ENCODE assay signal across 8 mouse cellular contexts in the genomic region with DNA sequence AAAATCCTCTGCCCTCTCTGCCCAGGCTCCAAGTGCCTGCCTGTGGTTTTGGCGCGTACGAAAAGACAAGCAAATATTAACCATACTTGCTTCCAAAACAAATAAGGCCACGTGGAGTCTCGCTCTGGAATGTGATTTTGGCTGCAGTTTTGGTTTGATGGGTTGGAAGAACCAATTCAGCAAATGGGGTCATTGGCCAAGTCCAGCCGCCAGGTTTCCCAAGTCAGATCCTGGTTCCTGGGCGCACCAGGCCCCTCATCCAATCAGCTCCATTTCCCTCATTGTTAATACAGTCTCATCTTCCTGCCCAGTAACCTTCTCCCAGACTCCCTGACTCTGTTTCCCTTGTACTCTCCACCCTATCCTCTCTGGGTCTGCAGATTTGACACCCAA. TPM values are rescaled to one million over a fixed set of nuclear protein-coding genes. Genes with fewer than 3 reads are reported as not detected.
DNase-seq lines count a peak whose midpoint lies in the region; ATAC-seq and TF ChIP-seq lines count a peak whose summit lies in the region.

No protein-coding gene starts in this region.

- no peaks in the 10 kb centered on the region for H3K36me3 ChIP-seq in thymus, adult 2 months (ENCODE audit: control insufficient read depth, insufficient read depth, low read length)
- H3K36me3 ChIP-seq in embryonic facial prominence, embryonic 11.5 days (replicated peaks; ENCODE audit: control insufficient read depth, insufficient read depth, low read depth, low read length): no peaks in the 10 kb centered on the region
- no peaks in the 10 kb centered on the region for H3K36me3 ChIP-seq in hindbrain, embryonic 12.5 days
- no peaks in the 10 kb centered on the region for H3K36me3 ChIP-seq in liver, embryonic 11.5 days (ENCODE audit: control insufficient read depth, insufficient read depth, low read length)
- no peaks in the 10 kb centered on the region for H3K36me3 ChIP-seq in neural tube, embryonic 13.5 days

- H3K27me3 ChIP-seq in thymus, adult 2 months (ENCODE audit: control insufficient read depth, insufficient read depth, low read length): no peaks in the 10 kb centered on the region
- H3K27me3 ChIP-seq in embryonic facial prominence, embryonic 11.5 days (ENCODE audit: control insufficient read depth, insufficient read depth, low read length): no peaks in the 10 kb centered on the region
- H3K27me3 ChIP-seq in hindbrain, embryonic 12.5 days: no peaks in the 10 kb centered on the region
- H3K27me3 ChIP-seq in liver, embryonic 11.5 days (replicated peaks; ENCODE audit: control insufficient read depth, insufficient read depth, low read length): no peaks in the 10 kb centered on the region
- no peaks in the 10 kb centered on the region for H3K27me3 ChIP-seq in neural tube, embryonic 13.5 days

- H3K4me2 ChIP-seq in embryonic facial prominence, embryonic 11.5 days (ENCODE audit: low read depth, low read length): peak overlapping the region; percentile 79
- peak overlapping the region; percentile 86 for H3K4me2 ChIP-seq in hindbrain, embryonic 12.5 days (replicated peaks)
- peak overlapping the region; percentile 81 for H3K4me2 ChIP-seq in liver, embryonic 11.5 days
- peak overlapping the region; percentile 87 for H3K4me2 ChIP-seq in neural tube, embryonic 13.5 days

- H3K9me3 ChIP-seq in embryonic facial prominence, embryonic 11.5 days (replicated peaks; ENCODE audit: control insufficient read depth, low read length): no peaks in the 10 kb centered on the region
- H3K9me3 ChIP-seq in hindbrain, embryonic 12.5 days (replicated peaks): no peaks in the 10 kb centered on the region
- no peaks in the 10 kb centered on the region for H3K9me3 ChIP-seq in liver, embryonic 11.5 days (ENCODE audit: control insufficient read depth, low read length)
- no peaks in the 10 kb centered on the region for H3K9me3 ChIP-seq in neural tube, embryonic 13.5 days

- no peak overlapping the region for H3K27ac ChIP-seq in thymus, adult 2 months (ENCODE audit: control insufficient read depth, insufficient read depth, low read length)
- no peak overlapping the region for H3K27ac ChIP-seq in embryonic facial prominence, embryonic 11.5 days (replicated peaks; ENCODE audit: low read depth, low read length)
- peak overlapping the region; percentile 84; the same call in 1 of the 2 replicates for H3K27ac ChIP-seq in hindbrain, embryonic 12.5 days
- no peak overlapping the region for H3K27ac ChIP-seq in liver, embryonic 11.5 days (ENCODE audit: low read depth, low read length)
- peak overlapping the region; percentile 89; the same call in 1 of the 2 replicates for H3K27ac ChIP-seq in neural tube, embryonic 13.5 days (replicated peaks)

- peaks cover 24% of the 10 kb centered on the region for H3K4me1 ChIP-seq in thymus, adult 2 months (replicated peaks; ENCODE audit: control insufficient read depth, insufficient read depth, low read length)
- no peaks in the 10 kb centered on the region for H3K4me1 ChIP-seq in embryonic facial prominence, embryonic 11.5 days (ENCODE audit: control insufficient read depth, insufficient read depth, low read length)
- H3K4me1 ChIP-seq in hindbrain, embryonic 12.5 days: peaks cover 18% of the 10 kb centered on the region
- peaks cover 21% of the 10 kb centered on the region for H3K4me1 ChIP-seq in liver, embryonic 11.5 days (replicated peaks; ENCODE audit: control insufficient read depth, insufficient read depth, low read length)
- H3K4me1 ChIP-seq in neural tube, embryonic 13.5 days (replicated peaks): peaks cover 30% of the 10 kb centered on the region

- TF ChIP-seq POLR2A in thymus, adult 2 months (IDR thresholded peaks at IDR 0.05; ENCODE audit: control insufficient read depth, extremely low read depth, insufficient read depth, low read length, poor library complexity): no peak

- 82% methylated on average over 7 of the region's 7 CpGs for WGBS in thymus, adult 2 months
- WGBS in embryonic facial prominence, embryonic 11.5 days: 65% methylated on average over 7 of the region's 7 CpGs
- WGBS in hindbrain, embryonic 12.5 days: 60% methylated on average over 7 of the region's 7 CpGs
- WGBS in liver, embryonic 11.5 days: 54% methylated on average over 7 of the region's 7 CpGs
- WGBS in neural tube, embryonic 13.5 days: 48% methylated on average over 7 of the region's 7 CpGs

- peak overlapping the region; percentile 96 for H3K9ac ChIP-seq in embryonic facial prominence, embryonic 11.5 days (replicated peaks; ENCODE audit: low read length)
- H3K9ac ChIP-seq in hindbrain, embryonic 12.5 days: peak overlapping the region; percentile 96
- H3K9ac ChIP-seq in liver, embryonic 11.5 days (ENCODE audit: low read depth, low read length): peak overlapping the region; percentile 83
- peak overlapping the region; percentile 97 for H3K9ac ChIP-seq in neural tube, embryonic 13.5 days

- no peak for TF ChIP-seq CTCF in thymus, adult 2 months (IDR thresholded peaks at IDR 0.05; ENCODE audit: borderline replicate concordance, control insufficient read depth, extremely low read depth, insufficient read depth, low read length, poor library complexity)

- ATAC-seq in embryonic facial prominence, embryonic 11.5 days (replicated peaks; ENCODE audit: insufficient number of reproducible peaks, low FRiP score, low TSS enrichment, low read depth): peak; percentile 15; the same call in 1 of the 2 replicates
- no peak; the same call in 1 of the 2 replicates for ATAC-seq in hindbrain, embryonic 12.5 days (ENCODE audit: low FRiP score)
- no peak for ATAC-seq in liver, embryonic 11.5 days (replicated peaks; ENCODE audit: low FRiP score)
- peak; percentile 21 for ATAC-seq in neural tube, embryonic 13.5 days (ENCODE audit: low read depth)

- DNase-seq in thymus, adult 2 months: no peak
- no peak for DNase-seq in thymus, postnatal 25 days
- DNase-seq in embryonic facial prominence, embryonic 11.5 days (ENCODE audit: low spot score): peak; percentile 13
- no peak for DNase-seq in liver, embryonic 11.5 days (ENCODE audit: low spot score)
- no peak for DNase-seq in urinary bladder, postnatal 25 days (ENCODE audit: low spot score)
- no peak for DNase-seq in thymus, adult 18-20 months

- H3K4me3 ChIP-seq in thymus, adult 2 months (ENCODE audit: control insufficient read depth, insufficient read depth, low read length): peak overlapping the region; percentile 87
- H3K4me3 ChIP-seq in embryonic facial prominence, embryonic 11.5 days (ENCODE audit: low read depth, low read length): peak overlapping the region; percentile 83
- peak overlapping the region; percentile 87 for H3K4me3 ChIP-seq in hindbrain, embryonic 12.5 days
- H3K4me3 ChIP-seq in liver, embryonic 11.5 days (ENCODE audit: low read depth, low read length): peak overlapping the region; percentile 79
- H3K4me3 ChIP-seq in neural tube, embryonic 13.5 days: peak overlapping the region; percentile 93

RNA-seq across cellular contexts. Expression of a gene that starts 0.9 kb away (rescaled TPM):
- polyA plus RNA-seq in thymus, adult 2 months (2012; rRNA removed): 43.1 and 51.7 TPM in 2 replicates
- polyA plus RNA-seq in embryonic facial prominence, embryonic 11.5 days (2014; fragmentation: Nextera tagmentation; extraction: Ambion mirVana): 6.5 and 10.0 TPM in 2 replicates
- 5.1 and 6.1 TPM in 2 replicates for polyA plus RNA-seq in hindbrain, embryonic 12.5 days (2016; fragmentation: Nextera tagmentation; extraction: Ambion mirVana)
- 5.6 and 6.2 TPM in 2 replicates for polyA plus RNA-seq in liver, embryonic 11.5 days (2014; fragmentation: Nextera tagmentation; extraction: Ambion mirVana)
- 5.9 and 7.3 TPM in 2 replicates for polyA plus RNA-seq in neural tube, embryonic 13.5 days (2015; fragmentation: Nextera tagmentation; extraction: Ambion mirVana)

Comparison
In these comparisons a context has a peak if more than half of its experiments do, and no peak if none do; other contexts are left out.
1. H3K27ac ChIP-seq: peak in hindbrain, embryonic 12.5 days (single experiment) and neural tube, embryonic 13.5 days (single experiment); none in thymus, adult 2 months (single experiment), embryonic facial prominence, embryonic 11.5 days (single experiment) and liver, embryonic 11.5 days (single experiment).
2. ATAC-seq: peak in embryonic facial prominence, embryonic 11.5 days (single experiment) and neural tube, embryonic 13.5 days (single experiment); none in hindbrain, embryonic 12.5 days (single experiment) and liver, embryonic 11.5 days (single experiment).
3. Peak in every context shown above with its lines, with median percentiles within 50 percentile points of each other: H3K4me3 ChIP-seq, H3K4me2 ChIP-seq and H3K9ac ChIP-seq.